In the genomic region with DNA sequence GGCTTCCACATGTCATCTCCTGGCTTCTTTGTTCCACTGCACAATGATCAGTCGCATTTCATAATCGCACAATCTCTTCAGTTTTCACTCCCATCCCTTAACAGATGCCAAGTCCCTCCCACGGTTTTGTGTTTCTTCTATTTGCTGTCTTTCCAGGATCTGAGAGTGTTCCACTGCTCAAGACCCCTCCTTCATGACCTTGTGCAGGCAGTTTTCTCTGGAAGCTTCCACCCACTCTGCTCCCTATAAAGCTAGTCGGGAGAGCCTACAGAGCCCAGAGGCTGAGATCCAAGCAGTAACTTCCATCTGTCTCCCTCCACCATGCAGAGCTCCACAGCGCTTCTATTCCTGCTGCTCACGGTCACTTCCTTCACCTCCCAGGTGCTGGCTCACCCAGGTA, we compare ENCODE assay signal across 12 mouse cellular contexts. TPM values are rescaled to one million over a fixed set of nuclear protein-coding genes. Genes with fewer than 3 reads are reported as not detected.
DNase-seq lines count a peak whose midpoint lies in the region; TF ChIP-seq lines count a peak whose summit lies in the region.
"Had no signal": no experiment of that assay in that cellular context is flagged by ENCODE, and none has a peak within 500 bp of the region (broad histone marks: within the 10 kb centered on the region; RNA-seq: fewer than 3 reads in every experiment).

Gene Ccl11 (plus strand): TSS at position 178 of the 400 bp plus-strand sequence.

- H3K27ac ChIP-seq in left cerebral cortex, adult 2 months, result no peak within 1 kb of the TSS
- H3K27ac ChIP-seq: heart, embryonic 10.5 days; hindbrain, embryonic 12.5 days; liver, embryonic 13.5 days had no signal

- DNase-seq in left cerebral cortex, adult 2 months (ENCODE audit: extremely low spot score in 1 of 2, low spot score in 2 of 2), result peak; percentile 22 to 23
- DNase-seq in left cerebral cortex, adult 11 months (ENCODE audit: low spot score), result no peak
- DNase-seq in gastrocnemius, adult 8-10 months (ENCODE audit: low spot score in 2 of 2), result peak; percentile 40
- no peak for DNase-seq in gonadal fat pad, adult 2 months (ENCODE audit: low read depth)
- DNase-seq in right cerebral cortex, postnatal 36 days (ENCODE audit: low spot score in 2 of 2), result peak; percentile 17 to 27
- no peak for DNase-seq in embryo, embryonic 10.5 days (ENCODE audit: low spot score)
- no peak for DNase-seq in adrenal gland, postnatal 36 days
- DNase-seq: kidney, postnatal 36 days; liver, embryonic 13.5 days had no signal

- intact Hi-C loops in left cerebral cortex, adult 2 months (cut with DNase I), result no loop called here

- TF ChIP-seq CTCF in left cerebral cortex, adult 2 months (IDR thresholded peaks at IDR 0.05), result no peak

- no peak within 1 kb of the TSS for H3K4me3 ChIP-seq in left cerebral cortex, adult 2 months
- H3K4me3 ChIP-seq: heart, embryonic 10.5 days; hindbrain, embryonic 12.5 days; liver, embryonic 13.5 days had no signal

RNA-seq across cellular contexts. Expression of gene Ccl11, which starts in this region (rescaled TPM):
- under 1 TPM in 1 of 2 experiments, not detected in 1; 0.43 TPM for total RNA-seq in left cerebral cortex, adult 2 months (2021)
- total RNA-seq in gastrocnemius, adult 8-10 months (2022), result 10 to 100 TPM; 13.0 to 23.4 (median 18.2) TPM
- 20.1 and 29.9 TPM in 2 replicates for polyA plus RNA-seq in gonadal fat pad, adult 2 months (2012; rRNA removed)
- total RNA-seq in adrenal gland, postnatal 36 days (2021), result 1 to 10 TPM; 4.2 to 7.5 TPM
- polyA plus RNA-seq: cortical plate, adult 2 months; heart, embryonic 10.5 days had no signal

Comparison
In these comparisons a context has a peak if more than half of its experiments do, and no peak if none do; other contexts are left out.
1. Peak in DNase-seq in left cerebral cortex, adult 2 months; RNA of the gene not detected or under 1 TPM.
2. DNase-seq: peak in gastrocnemius, adult 8-10 months (2 of 2) and right cerebral cortex, postnatal 36 days (2 of 2); none in left cerebral cortex, adult 11 months (single experiment), gonadal fat pad, adult 2 months (single experiment), embryo, embryonic 10.5 days (single experiment) and adrenal gland, postnatal 36 days (0 of 2).